Mouse (Mus musculus): ENCODE measurements around the gene Nacad.

Nacad gene

DNA sequence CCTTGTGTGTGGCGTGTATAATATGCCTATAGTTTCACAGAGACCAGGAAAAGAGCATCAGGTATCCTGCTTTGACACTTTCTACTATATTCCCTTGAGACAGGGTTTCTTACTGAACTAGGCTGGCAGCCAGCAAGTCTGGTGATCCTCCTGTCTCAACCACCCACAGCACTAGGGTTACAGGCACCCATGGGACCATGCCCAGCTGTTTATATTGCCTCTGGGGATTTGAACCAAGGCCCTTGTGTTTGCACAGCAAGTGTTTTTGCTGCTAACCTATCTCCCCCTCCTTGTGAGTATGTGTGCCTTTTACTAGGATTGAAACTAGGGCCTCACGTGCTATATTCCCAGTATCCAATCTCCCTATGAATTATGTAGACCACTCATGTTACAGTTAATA lies 24.3 kb downstream of the Nacad start:
- no peak for DNase-seq (ENCODE audit: low spot score)

DNA sequence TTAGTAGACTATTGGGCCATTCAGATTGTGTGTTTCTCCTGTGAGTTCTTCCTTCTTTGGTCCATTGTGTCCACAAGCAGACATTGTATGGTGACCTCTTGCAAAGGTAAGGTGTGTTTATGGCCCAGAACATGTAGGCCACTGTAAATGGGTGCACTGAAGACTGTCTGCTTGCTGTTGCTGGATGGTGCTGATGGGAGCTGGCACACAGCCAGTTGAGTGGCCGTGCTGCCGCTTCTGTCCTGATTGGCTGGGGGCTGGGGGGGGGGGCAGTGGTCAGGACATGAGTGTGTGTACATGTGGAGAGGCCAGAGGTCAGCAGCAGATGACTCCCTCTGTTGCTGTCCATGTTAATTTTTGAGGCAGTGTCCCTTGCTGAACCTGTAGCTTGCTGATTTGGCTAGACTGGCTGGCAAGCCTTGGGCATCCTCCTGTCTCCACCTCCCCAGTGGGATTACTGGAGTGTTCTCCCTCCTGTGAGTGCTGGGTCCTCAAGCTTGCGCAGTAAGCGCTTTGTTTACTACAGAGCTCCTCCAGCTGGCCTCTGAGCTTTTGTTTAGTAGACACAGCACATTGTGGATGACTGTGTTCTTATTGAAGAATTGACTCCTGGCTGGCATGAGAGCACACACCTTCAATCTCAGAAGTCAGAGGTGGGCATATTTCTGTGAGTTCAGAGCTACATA lies 25.6 kb downstream of the Nacad start:
- DNase-seq (ENCODE audit: low spot score): peak; percentile 30

DNA sequence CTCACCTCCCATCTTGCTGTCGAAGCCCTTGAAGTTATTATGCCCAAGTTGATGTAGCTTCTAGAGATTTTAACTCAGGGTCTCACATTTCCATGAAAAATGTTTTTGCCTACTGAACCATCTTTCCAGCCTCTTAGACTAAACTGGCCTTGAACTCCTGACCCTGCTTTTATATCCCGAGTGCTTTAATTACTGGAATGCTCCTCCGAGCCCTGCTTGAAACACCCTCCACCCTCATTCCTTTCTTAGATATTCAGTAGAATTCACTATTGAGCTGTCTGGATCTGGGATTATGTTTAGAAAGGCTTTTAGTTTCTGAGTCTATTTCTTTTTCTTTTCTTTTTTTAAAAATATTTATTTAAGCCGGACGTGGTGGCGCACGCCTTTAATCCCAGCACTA lies 26.5 kb downstream of the Nacad start:
- no peak for DNase-seq (ENCODE audit: low spot score)

DNA sequence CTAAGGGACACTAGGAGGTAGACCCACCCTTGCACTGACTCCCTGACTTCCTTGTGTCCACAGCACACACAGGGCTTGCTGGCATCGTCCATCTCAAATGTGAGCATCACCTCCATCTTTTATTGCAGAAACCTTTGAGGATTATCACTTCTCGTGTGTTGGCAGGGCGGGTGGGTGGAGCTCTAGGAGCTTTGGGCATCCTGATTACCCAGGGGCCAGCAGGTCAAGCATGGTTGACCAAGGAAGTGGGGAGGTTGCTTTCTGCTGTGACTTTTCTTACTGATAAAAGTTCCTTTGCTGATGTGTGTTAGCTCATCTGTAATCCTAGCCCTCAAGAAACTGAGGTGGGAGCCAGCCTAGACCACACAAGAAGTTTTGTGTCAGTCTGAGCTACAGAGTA lies 29.7 kb downstream of the Nacad start:
- no peak for DNase-seq (ENCODE audit: low spot score)

DNA sequence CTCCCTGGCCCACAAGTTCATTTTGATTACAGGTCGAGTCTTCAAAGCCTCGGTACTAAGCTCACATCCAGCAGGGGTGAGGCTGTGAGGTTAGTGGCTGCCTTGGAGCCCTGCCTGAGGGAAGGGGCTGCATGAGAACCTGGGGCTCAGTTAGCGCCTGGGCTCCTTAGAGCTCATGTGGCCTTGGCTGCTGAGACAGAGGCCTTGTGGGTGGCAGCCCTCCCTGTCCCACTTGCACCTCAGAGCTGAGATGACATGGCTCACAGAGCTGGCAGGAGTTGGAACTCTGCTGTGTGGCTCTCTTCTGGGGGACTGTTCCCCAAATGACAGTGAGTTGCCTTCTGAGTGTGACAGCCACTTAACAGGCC lies 36.5 kb downstream of the Nacad start:
- no peak for DNase-seq (ENCODE audit: low spot score)

DNA sequence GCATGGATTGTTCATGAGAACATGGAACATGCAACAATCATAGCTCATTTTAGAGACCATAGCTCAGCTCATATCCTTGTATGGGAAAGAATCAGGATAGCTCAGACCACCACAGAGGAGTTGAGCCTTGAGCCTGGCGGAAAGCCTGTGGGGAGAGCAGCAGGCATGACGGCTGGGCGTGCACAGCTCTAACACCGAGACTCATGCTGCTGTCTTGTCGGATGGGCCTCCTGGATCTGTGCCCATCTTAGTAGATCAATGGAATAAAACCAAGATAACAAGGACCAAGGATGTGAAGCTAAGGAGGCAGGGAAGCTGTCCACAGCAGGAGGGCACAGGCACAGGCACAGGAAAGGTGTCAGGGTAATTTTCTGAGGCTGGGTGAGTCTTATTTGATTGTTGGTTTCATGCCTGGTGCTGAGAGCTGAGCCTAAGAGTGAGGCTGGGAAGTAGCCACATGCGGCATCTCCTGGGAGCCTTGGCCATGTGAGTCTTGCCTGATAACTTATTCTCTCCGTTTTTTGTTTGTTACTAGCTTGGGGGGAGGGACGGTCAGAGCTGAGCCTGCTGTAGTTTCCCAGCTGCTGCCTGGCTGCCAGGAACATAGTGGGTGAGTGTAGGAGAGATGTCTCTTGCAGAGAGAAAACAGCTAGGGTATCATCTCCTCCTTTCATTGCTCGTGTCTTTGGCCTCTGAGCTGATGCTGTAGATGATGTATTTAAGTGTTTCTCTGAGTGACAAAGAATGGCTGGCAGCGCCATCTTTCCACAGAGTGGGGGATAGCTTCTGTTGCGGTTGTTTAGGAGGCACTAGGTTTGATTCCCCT lies 37.1 kb downstream of the Nacad start:
- DNase-seq (ENCODE audit: low spot score): no peak

DNA sequence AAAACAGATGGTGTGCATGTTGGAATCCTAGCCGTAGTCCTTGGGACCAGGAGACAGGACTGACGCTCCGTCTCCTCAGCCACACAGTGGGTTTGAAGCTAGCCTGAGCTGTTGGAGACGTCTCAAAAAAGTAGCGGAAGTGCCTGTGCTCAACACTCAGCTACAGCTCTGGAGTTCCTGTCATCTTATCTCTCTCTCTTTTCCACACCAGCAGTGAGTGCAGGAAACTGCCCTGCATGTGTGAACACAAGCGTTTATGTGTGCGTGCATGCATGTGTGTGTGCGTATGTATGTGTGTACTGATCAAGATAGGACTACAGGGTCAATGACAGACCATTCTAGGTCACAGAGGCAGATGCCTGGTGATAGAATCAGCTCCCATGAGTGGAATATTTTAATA lies 37.9 kb downstream of the Nacad start:
- no peak for DNase-seq (ENCODE audit: low spot score)

DNA sequence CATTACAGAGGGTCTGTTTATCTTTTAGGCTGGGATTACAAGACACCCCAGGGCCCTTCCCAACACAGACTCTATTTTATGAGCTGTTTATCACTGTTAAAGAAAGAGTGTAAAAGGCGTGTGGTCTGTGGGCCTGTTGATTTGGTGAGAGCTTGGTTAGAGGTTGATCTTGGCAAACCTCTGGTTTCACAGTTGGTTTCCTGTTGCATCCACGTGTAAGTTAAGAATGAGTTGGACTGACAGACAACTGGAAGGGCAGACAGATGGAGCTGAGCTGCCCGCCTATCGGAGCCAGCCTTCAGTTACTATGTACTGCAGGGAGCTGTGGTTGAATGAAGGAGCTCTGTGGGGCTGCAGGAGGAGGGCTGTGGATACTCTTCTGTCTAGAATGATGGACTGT lies 39.4 kb downstream of the Nacad start:
- no peak for DNase-seq (ENCODE audit: low spot score)

DNA sequence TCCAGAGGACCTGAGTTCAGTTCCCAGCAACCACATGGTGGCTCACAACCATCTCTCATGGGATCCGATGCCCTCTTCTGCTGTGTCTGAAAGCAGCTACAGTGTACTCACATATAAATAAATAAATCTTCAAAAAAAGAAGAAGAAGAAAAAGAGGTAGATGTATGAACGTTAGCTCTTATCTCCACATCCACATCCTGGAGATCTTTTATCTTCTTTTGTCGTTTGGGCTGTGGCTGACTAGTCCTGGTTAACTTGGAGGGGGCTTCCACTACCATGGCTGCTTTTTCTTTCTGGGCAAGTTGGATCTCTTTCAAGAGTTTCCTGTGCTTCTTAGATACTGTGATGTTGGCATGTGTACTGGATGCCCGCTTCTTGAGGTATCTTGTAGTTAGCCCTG lies 42.7 kb downstream of the Nacad start:
- no peak for DNase-seq (ENCODE audit: low spot score)

DNA sequence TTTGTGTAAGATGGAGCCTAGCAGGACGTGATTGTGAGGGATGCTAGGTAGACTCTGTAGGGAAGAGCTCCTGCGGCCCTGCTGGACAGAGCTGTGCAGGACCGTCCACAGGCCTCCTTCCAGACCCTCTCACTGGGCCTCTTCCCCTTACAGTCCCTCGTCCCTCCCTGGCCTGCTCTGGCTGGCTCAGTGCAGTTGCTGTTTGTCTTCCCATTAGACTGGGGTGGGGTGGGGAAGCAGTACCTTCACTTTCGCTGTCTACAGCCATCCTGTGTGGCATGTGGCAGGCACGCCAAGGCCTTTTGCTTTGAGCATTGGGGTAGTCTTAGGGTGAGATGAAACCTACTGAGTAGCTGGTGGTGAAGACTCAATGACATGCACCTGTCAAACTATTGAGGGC lies 43.5 kb downstream of the Nacad start:
- DNase-seq (ENCODE audit: low spot score): no peak

DNA sequence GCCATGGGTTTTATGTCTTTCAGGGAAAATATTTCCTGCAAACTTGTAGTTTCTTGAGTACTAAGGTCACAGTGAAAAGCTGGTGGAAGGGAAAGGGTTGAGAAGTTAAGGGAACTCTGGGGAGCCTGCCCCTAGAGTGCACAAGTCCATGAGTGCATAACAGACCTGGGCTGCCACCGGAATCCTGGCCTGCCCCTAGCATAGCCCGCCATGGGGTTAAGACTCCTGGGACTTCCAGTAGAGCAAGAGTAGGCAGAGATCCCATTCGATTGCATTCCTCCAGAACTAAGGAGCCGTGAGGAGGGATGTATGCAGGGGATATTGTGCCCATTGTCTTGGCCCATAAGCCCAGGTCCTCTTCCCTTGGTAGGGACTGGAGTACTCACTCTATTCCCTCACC lies 44.4 kb downstream of the Nacad start:
- DNase-seq (ENCODE audit: low spot score): no peak

DNA sequence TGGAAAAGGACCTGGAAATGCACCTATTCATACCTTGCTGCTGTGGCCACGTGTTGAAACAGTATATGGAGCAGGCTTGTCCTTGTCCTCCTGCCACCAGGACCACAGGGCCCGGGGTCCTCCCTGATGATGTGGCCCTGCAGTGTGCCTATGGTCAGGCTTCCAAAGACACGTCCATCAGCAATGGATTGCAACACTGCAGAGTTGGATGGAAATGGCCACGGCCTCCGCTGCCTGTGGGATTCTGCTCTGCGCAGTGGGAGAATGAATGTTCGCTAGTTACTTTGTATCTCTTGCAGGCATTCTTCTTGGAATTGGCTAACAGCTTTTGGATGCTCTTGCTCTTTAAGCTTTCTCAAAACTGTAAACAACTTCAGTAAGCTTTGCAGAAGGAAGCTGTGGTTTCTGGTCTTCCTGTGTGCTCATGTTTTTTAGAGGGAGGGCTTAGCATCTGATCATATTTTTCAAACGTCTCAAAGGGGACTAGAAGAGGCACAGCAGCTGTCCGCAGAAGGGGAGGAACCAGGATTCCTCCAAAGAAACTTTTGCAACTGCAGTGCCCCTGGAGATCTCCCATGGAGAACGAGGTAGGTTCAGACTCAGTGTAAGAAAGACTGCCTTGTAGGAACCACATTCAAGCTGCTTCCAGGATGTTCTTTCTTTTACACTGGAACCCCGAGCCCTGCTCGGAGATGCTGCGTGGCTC lies 45.0 kb downstream of the Nacad start:
- DNase-seq (ENCODE audit: low spot score): no peak

DNA sequence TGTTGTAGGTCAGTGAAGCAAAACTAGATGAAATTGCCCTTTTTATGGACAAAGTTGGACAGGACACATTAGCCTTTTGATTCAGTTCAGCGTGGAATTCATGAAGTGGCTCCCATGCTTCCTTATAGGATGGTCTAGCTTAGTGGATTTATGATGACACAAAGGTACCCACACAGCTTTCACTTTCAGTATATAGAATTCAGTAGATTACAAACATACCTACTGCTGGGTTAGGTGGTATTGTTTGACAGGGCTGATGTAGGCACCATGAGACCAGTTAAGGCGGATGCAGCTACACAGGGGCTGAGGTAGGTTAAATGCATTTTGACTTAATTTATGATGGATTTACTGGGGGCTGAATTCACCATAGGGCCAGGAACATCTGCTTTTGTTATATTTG lies 45.9 kb downstream of the Nacad start:
- no peak for DNase-seq (ENCODE audit: low spot score)

DNA sequence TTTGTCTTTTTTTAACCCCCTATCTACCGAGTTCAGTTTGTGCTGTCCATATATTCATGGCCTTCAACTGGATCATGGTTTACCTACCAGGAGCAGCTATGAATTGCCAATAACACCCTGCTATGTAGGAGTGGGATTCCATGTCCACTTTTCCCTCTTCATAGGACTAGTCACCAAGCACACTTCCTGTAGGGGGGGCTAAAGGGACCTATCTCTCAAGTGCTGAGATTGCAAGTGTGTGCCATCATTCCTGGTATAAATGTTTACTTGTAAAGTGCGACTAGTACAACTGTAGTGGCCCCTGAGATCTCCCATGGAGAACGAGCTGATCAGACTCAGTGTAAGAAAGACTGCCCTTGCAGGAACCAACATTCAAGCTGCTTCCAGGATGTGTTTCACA lies 47.6 kb downstream of the Nacad start:
- no peak for DNase-seq (ENCODE audit: low spot score)

DNA sequence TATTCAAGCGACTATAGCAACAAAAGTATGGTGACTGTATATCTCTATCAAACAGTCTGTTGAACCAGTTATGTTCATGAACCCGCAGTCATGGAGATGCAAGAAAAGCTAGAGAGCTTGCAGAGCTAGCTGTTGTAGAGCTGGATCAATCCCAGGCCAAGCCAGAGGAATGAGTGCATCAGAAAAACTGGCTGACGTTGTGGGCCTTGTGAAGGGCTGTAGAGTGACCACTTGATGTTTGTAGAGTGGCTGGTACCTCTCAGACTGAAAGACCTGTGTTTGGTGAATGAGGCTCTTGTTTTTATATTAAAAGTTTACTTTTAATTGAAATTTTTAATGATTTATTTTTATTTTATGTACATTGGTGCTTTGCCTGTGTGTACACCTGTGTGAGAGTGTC lies 55.7 kb downstream of the Nacad start:
- DNase-seq (ENCODE audit: low spot score): no peak

DNA sequence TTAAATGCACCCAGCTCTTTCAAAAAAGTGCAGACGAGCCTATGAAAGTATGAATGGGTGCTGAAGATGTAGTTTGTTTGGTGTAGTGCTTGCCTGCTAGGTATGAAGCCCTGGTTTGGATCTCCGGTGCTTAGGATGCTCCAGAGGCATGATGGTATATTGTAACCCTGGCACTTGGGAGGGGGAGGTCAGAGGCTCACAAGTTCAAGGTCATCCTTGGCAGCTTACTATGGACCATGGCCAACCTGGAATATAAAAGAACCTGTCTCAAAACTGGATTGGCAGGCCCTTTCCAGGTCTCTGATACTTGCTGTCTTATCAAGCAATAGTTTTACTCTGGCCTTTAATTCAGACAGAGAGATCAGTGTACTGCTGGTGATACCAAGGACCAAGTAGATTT lies 56.1 kb downstream of the Nacad start:
- DNase-seq (ENCODE audit: low spot score): no peak

Data from adipocyte (in vitro differentiated cells).